ENCODE assay signal across 19 mouse cellular contexts in the genomic region with DNA sequence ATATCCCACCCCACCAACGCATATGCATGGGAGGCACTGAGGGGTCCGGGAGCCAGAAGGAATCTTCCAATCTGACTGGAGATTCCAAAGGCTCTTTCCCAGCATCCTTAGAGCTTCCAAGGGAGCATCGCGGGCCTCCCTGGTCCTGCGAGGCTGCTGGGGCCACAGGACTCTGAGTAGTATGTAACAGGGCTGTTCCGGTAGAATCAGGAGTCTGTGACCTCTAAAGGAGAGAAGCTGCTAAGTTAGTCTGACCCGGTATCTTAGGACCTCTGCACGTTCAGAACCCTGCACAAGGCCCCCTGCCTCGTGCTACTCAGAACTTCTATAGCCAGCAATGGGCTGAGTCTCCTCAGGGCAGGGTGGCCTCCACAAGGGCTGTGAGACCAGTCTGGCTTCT. TPM values are rescaled to one million over a fixed set of nuclear protein-coding genes. Genes with fewer than 3 reads are reported as not detected.
DNase-seq lines count a peak whose midpoint lies in the region; ATAC-seq lines count a peak whose summit lies in the region.
"Had no signal": no experiment of that assay in that cellular context is flagged by ENCODE, and none has a peak within 500 bp of the region (broad histone marks: within the 10 kb centered on the region; RNA-seq: fewer than 3 reads in every experiment).

No protein-coding gene starts in this region.

- H3K36me3 ChIP-seq in forebrain, embryonic 11.5 days (ENCODE audit: control insufficient read depth, insufficient read depth, low read length) = no peaks in the 10 kb centered on the region
- no peaks in the 10 kb centered on the region for H3K36me3 ChIP-seq in forebrain, embryonic 15.5 days
- H3K36me3 ChIP-seq in neural tube, embryonic 11.5 days (ENCODE audit: control insufficient read depth, insufficient read depth, low read length) = no peaks in the 10 kb centered on the region
- H3K36me3 ChIP-seq in neural tube, embryonic 15.5 days = no peaks in the 10 kb centered on the region
- H3K36me3 ChIP-seq in hindbrain, embryonic 12.5 days = no peaks in the 10 kb centered on the region
- no peaks in the 10 kb centered on the region for H3K36me3 ChIP-seq in neural tube, embryonic 13.5 days
- H3K36me3 ChIP-seq: G1E had no signal

- ATAC-seq in forebrain, embryonic 11.5 days (replicated peaks; ENCODE audit: low FRiP score) = peak; percentile 4; the same call in 1 of the 2 replicates
- ATAC-seq in forebrain, embryonic 15.5 days (replicated peaks) = no peak
- no peak; the same call in 1 of the 2 replicates for ATAC-seq in neural tube, embryonic 11.5 days (ENCODE audit: insufficient read depth, low FRiP score, low TSS enrichment)
- no peak for ATAC-seq in neural tube, embryonic 15.5 days (ENCODE audit: low FRiP score)
- ATAC-seq in hindbrain, embryonic 12.5 days (ENCODE audit: low FRiP score) = no peak
- ATAC-seq in neural tube, embryonic 13.5 days (ENCODE audit: low read depth) = 0 out of 2 replicates have a peak, but pooled peaks have one; percentile 3

- no peaks in the 10 kb centered on the region for H3K27me3 ChIP-seq in forebrain, embryonic 11.5 days (ENCODE audit: control insufficient read depth, insufficient read depth, low read length)
- H3K27me3 ChIP-seq in forebrain, embryonic 15.5 days = no peaks in the 10 kb centered on the region
- no peaks in the 10 kb centered on the region for H3K27me3 ChIP-seq in neural tube, embryonic 11.5 days (ENCODE audit: control insufficient read depth, insufficient read depth, low read length)
- no peaks in the 10 kb centered on the region for H3K27me3 ChIP-seq in neural tube, embryonic 15.5 days (replicated peaks)
- no peaks in the 10 kb centered on the region for H3K27me3 ChIP-seq in hindbrain, embryonic 12.5 days
- no peaks in the 10 kb centered on the region for H3K27me3 ChIP-seq in neural tube, embryonic 13.5 days

- H3K9me3 ChIP-seq in forebrain, embryonic 11.5 days (ENCODE audit: control insufficient read depth, low read length) = no peaks in the 10 kb centered on the region
- no peaks in the 10 kb centered on the region for H3K9me3 ChIP-seq in forebrain, embryonic 15.5 days
- no peaks in the 10 kb centered on the region for H3K9me3 ChIP-seq in neural tube, embryonic 11.5 days (ENCODE audit: control insufficient read depth, low read length)
- H3K9me3 ChIP-seq in neural tube, embryonic 15.5 days (replicated peaks) = no peaks in the 10 kb centered on the region
- H3K9me3 ChIP-seq in hindbrain, embryonic 12.5 days (replicated peaks) = no peaks in the 10 kb centered on the region
- H3K9me3 ChIP-seq in neural tube, embryonic 13.5 days = no peaks in the 10 kb centered on the region
- H3K9me3 ChIP-seq: G1E had no signal

- H3K27ac ChIP-seq in forebrain, embryonic 11.5 days (ENCODE audit: low read depth, low read length) = peak overlapping the region; percentile 76
- H3K27ac ChIP-seq in forebrain, embryonic 15.5 days (replicated peaks) = no peak overlapping the region; the same call in 1 of the 2 replicates
- peak overlapping the region; percentile 39; the same call in 1 of the 2 replicates for H3K27ac ChIP-seq in neural tube, embryonic 11.5 days (ENCODE audit: low read depth, low read length)
- H3K27ac ChIP-seq in neural tube, embryonic 15.5 days (replicated peaks) = no peak overlapping the region
- peak overlapping the region; percentile 55 for H3K27ac ChIP-seq in hindbrain, embryonic 12.5 days
- peak overlapping the region; percentile 39; the same call in 1 of the 2 replicates for H3K27ac ChIP-seq in neural tube, embryonic 13.5 days (replicated peaks)
- H3K27ac ChIP-seq: left cerebral cortex, adult 2 months; liver, embryonic 14.5 days had no signal

- peaks cover 43% of the 10 kb centered on the region for H3K4me1 ChIP-seq in forebrain, embryonic 11.5 days (replicated peaks; ENCODE audit: control insufficient read depth, insufficient read depth, low read length)
- peaks cover 38% of the 10 kb centered on the region for H3K4me1 ChIP-seq in forebrain, embryonic 15.5 days
- H3K4me1 ChIP-seq in neural tube, embryonic 11.5 days (ENCODE audit: control insufficient read depth, insufficient read depth, low read length) = peaks cover 48% of the 10 kb centered on the region
- H3K4me1 ChIP-seq in neural tube, embryonic 15.5 days = peaks cover 26% of the 10 kb centered on the region
- peaks cover 53% of the 10 kb centered on the region for H3K4me1 ChIP-seq in hindbrain, embryonic 12.5 days
- H3K4me1 ChIP-seq in neural tube, embryonic 13.5 days (replicated peaks) = peaks cover 51% of the 10 kb centered on the region

- 0 out of 2 replicates have a peak overlapping the region, but pooled peaks have one; percentile 5 for H3K9ac ChIP-seq in forebrain, embryonic 11.5 days (ENCODE audit: low read length)
- H3K9ac ChIP-seq in forebrain, embryonic 15.5 days (replicated peaks) = no peak overlapping the region; the same call in 1 of the 2 replicates
- H3K9ac ChIP-seq in neural tube, embryonic 11.5 days (ENCODE audit: low read length) = no peak overlapping the region
- H3K9ac ChIP-seq in neural tube, embryonic 15.5 days (replicated peaks) = no peak overlapping the region
- H3K9ac ChIP-seq in hindbrain, embryonic 12.5 days = no peak overlapping the region
- no peak overlapping the region for H3K9ac ChIP-seq in neural tube, embryonic 13.5 days
- H3K9ac ChIP-seq: liver, embryonic 14.5 days had no signal

- H3K4me2 ChIP-seq in forebrain, embryonic 11.5 days (ENCODE audit: low read depth, low read length, severe bottlenecking) = no peak overlapping the region; the same call in 1 of the 2 replicates
- no peak overlapping the region for H3K4me2 ChIP-seq in forebrain, embryonic 15.5 days (replicated peaks)
- no peak overlapping the region for H3K4me2 ChIP-seq in neural tube, embryonic 11.5 days (ENCODE audit: low read depth)
- H3K4me2 ChIP-seq in neural tube, embryonic 15.5 days = no peak overlapping the region
- peak overlapping the region; percentile 4; the same call in 1 of the 2 replicates for H3K4me2 ChIP-seq in hindbrain, embryonic 12.5 days (replicated peaks)
- H3K4me2 ChIP-seq in neural tube, embryonic 13.5 days = no peak overlapping the region

- WGBS in forebrain, embryonic 11.5 days = 19% methylated on average over 9 of the region's 9 CpGs
- WGBS in forebrain, embryonic 15.5 days = 14% methylated on average over 9 of the region's 9 CpGs
- WGBS in neural tube, embryonic 11.5 days = 28% methylated on average over 9 of the region's 9 CpGs
- WGBS in neural tube, embryonic 15.5 days = 22% methylated on average over 9 of the region's 9 CpGs
- 25% methylated on average over 9 of the region's 9 CpGs for WGBS in hindbrain, embryonic 12.5 days
- WGBS in neural tube, embryonic 13.5 days = 21% methylated on average over 9 of the region's 9 CpGs

- no peak for DNase-seq in forebrain, embryonic 11.5 days (ENCODE audit: low spot score)
- DNase-seq in neural tube, embryonic 11.5 days (ENCODE audit: low spot score) = no peak
- no peak for DNase-seq in thymus, postnatal 10 days (ENCODE audit: low spot score in 2 of 2)
- DNase-seq in gastrocnemius, postnatal 36 days = no peak
- DNase-seq: adrenal gland, postnatal 36 days; heart, postnatal 10 days; kidney, postnatal 36 days; lung, postnatal 14 days had no signal

- intact Hi-C loops in gastrocnemius, postnatal 36 days (cut with DNase I) = no loop called here

- H3K4me3 ChIP-seq in forebrain, embryonic 11.5 days (ENCODE audit: low read depth, low read length) = no peak overlapping the region
- no peak overlapping the region for H3K4me3 ChIP-seq in forebrain, embryonic 15.5 days
- no peak overlapping the region for H3K4me3 ChIP-seq in neural tube, embryonic 11.5 days (ENCODE audit: low read depth, low read length)
- no peak overlapping the region for H3K4me3 ChIP-seq in neural tube, embryonic 15.5 days (replicated peaks)
- H3K4me3 ChIP-seq in hindbrain, embryonic 12.5 days = no peak overlapping the region
- H3K4me3 ChIP-seq in neural tube, embryonic 13.5 days = no peak overlapping the region
- H3K4me3 ChIP-seq: left cerebral cortex, adult 2 months had no signal

RNA-seq across cellular contexts. Expression of a gene that starts 14.3 kb away (rescaled TPM):
- polyA plus RNA-seq in forebrain, embryonic 11.5 days (2014; fragmentation: Nextera tagmentation; extraction: Ambion mirVana) = not detected in 2 replicates
- polyA plus RNA-seq in forebrain, embryonic 15.5 days (2015; fragmentation: Nextera tagmentation; extraction: Ambion mirVana) = 0.33 TPM in 1 of 2 replicates, not detected in the other
- polyA plus RNA-seq in neural tube, embryonic 11.5 days (2014; fragmentation: Nextera tagmentation; extraction: Ambion mirVana) = not detected in 2 replicates
- 1.6 TPM in 1 of 2 replicates, not detected in the other for polyA plus RNA-seq in neural tube, embryonic 15.5 days (2015; fragmentation: Nextera tagmentation; extraction: Ambion mirVana)
- not detected in 2 replicates for polyA plus RNA-seq in hindbrain, embryonic 12.5 days (2016; fragmentation: Nextera tagmentation; extraction: Ambion mirVana)
- polyA plus RNA-seq in neural tube, embryonic 13.5 days (2015; fragmentation: Nextera tagmentation; extraction: Ambion mirVana) = not detected in 2 replicates
- total RNA-seq in gastrocnemius, postnatal 36 days (2021) = not detected
- total RNA-seq: adrenal gland, postnatal 36 days; G1E; granulocyte monocyte progenitor cell, adult 5-6 weeks; heart, postnatal 10 days; left cerebral cortex, adult 2 months; monocyte, adult 5-6 weeks had no signal
- polyA plus RNA-seq: G1E; small intestine, adult 2 months; testis, adult 2 months had no signal

RNA-seq across cellular contexts. Expression of a gene that starts 27.9 kb away (rescaled TPM):
- polyA plus RNA-seq in forebrain, embryonic 11.5 days (2014; fragmentation: Nextera tagmentation; extraction: Ambion mirVana) = 41.8 and 45.4 TPM in 2 replicates
- polyA plus RNA-seq in forebrain, embryonic 15.5 days (2015; fragmentation: Nextera tagmentation; extraction: Ambion mirVana) = 25.7 and 28.8 TPM in 2 replicates
- polyA plus RNA-seq in neural tube, embryonic 11.5 days (2014; fragmentation: Nextera tagmentation; extraction: Ambion mirVana) = 35.4 and 37.5 TPM in 2 replicates
- polyA plus RNA-seq in neural tube, embryonic 15.5 days (2015; fragmentation: Nextera tagmentation; extraction: Ambion mirVana) = 16.7 and 19.4 TPM in 2 replicates
- polyA plus RNA-seq in hindbrain, embryonic 12.5 days (2016; fragmentation: Nextera tagmentation; extraction: Ambion mirVana) = 23.8 and 27.6 TPM in 2 replicates
- polyA plus RNA-seq in neural tube, embryonic 13.5 days (2015; fragmentation: Nextera tagmentation; extraction: Ambion mirVana) = 17.6 and 20.6 TPM in 2 replicates
- 1 to 10 TPM; 3.5 to 3.8 TPM for total RNA-seq in gastrocnemius, postnatal 36 days (2021)

Comparison
In these comparisons a context has a peak if more than half of its experiments do, and no peak if none do; other contexts are left out.
1. ATAC-seq: peak in forebrain, embryonic 11.5 days (single experiment) and neural tube, embryonic 13.5 days (single experiment); none in forebrain, embryonic 15.5 days (single experiment), neural tube, embryonic 11.5 days (single experiment), neural tube, embryonic 15.5 days (single experiment) and hindbrain, embryonic 12.5 days (single experiment).
2. H3K27ac ChIP-seq: peak in forebrain, embryonic 11.5 days (single experiment), neural tube, embryonic 11.5 days (single experiment), hindbrain, embryonic 12.5 days (single experiment) and neural tube, embryonic 13.5 days (single experiment); none in forebrain, embryonic 15.5 days (single experiment) and neural tube, embryonic 15.5 days (single experiment).